Mouse (Mus musculus): Measurements from ENCODE around the gene Agps. TPM values are rescaled to one million over a fixed set of nuclear protein-coding genes. Genes with fewer than 3 reads are reported as not detected.
"Not testable (repeated sequence)": the region's sequence is repeated elsewhere in the genome, so short reads cannot be mapped to it uniquely, and the experiment has no call there.

The Agps gene
- total and polyA plus RNA-seq, 3 experiments = 10.4 to 80.7 (median 77.9) TPM

DNA sequence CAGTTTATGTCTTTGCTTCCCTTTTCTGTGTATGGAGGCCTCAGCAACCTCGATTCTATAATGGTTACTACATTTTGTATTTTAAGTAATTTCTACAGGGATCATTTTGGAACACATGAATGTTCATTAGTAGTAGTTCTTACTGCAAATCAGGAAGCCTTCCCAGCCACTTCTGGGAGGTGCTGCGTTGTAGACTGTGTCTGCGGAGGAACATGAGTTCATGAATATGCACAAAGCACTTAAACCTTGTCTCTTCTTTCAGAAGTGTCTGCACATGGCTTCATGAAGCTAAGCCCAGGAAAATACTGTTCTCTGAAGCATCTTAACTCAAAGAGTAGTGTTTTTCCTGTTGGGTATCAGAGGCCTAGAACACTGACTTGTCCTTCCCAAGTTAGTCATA is 96.0 kb downstream of the Agps start:
- no peaks in the 10 kb centered on the region for H3K27me3 ChIP-seq (ENCODE audit: insufficient read depth, low read length)
- peaks cover 74% of the 10 kb centered on the region for H3K36me3 ChIP-seq (replicated peaks)
- no peak for DNase-seq (ENCODE audit: low spot score)
- no peaks in the 10 kb centered on the region for H3K4me1 ChIP-seq (ENCODE audit: insufficient read depth, low read depth, low read length)
- no peak for ATAC-seq (ENCODE audit: extremely low read depth, insufficient number of reproducible peaks, low FRiP score, poor library complexity, severe bottlenecking)
- TF ChIP-seq GATA1 (IDR thresholded peaks at IDR 0.05; ENCODE audit: borderline replicate concordance, low read length) (no peak), CTCF (IDR thresholded peaks at IDR 0.05; ENCODE audit: low read depth, low read length) (no peak), TAL1 (conservative IDR thresholded peaks at IDR 0.05; ENCODE audit: low read depth, low read length) (no peak), POLR2AphosphoS5 (IDR thresholded peaks at IDR 0.05; ENCODE audit: insufficient replicate concordance, low read depth, low read length) (no peak), GATA2 (IDR thresholded peaks at IDR 0.05; ENCODE audit: borderline replicate concordance, low read depth, low read length) (no peak)
- H3K4me3 ChIP-seq (ENCODE audit: low read depth, low read length) = no peak overlapping the region
- no peaks in the 10 kb centered on the region for H3K9me3 ChIP-seq (replicated peaks)

DNA sequence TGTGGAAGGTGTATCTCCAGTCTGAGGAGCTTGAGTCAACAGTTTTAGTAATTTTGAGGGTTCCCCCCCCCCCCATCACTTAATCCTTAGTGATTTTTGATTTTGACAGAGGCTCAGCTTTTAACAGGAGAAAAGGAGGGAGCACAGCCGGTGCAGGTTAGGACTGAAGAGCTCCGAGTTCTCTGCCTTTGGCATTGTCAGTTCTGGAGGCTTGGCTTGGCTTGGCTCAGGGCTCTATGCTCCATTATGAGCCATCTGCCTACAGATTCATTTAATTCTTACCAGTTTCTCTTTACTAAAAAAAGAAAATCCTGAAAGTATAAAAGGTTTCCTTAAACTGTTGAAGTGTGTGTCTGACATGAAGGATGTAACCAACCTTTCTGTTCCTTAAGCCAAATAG is 97.2 kb downstream of the Agps start:
- TF ChIP-seq POLR2AphosphoS5 (IDR thresholded peaks at IDR 0.05; ENCODE audit: insufficient replicate concordance, low read depth, low read length) (no peak), CTCF (IDR thresholded peaks at IDR 0.05; ENCODE audit: low read depth, low read length) (no peak), GATA2 (IDR thresholded peaks at IDR 0.05; ENCODE audit: borderline replicate concordance, low read depth, low read length) (no peak), GATA1 (IDR thresholded peaks at IDR 0.05; ENCODE audit: borderline replicate concordance, low read length) (no peak), TAL1 (conservative IDR thresholded peaks at IDR 0.05; ENCODE audit: low read depth, low read length) (no peak)
- no peak overlapping the region for H3K4me3 ChIP-seq (ENCODE audit: low read depth, low read length)
- H3K36me3 ChIP-seq (replicated peaks) = peaks cover 66% of the 10 kb centered on the region
- no peak for ATAC-seq (ENCODE audit: extremely low read depth, insufficient number of reproducible peaks, low FRiP score, poor library complexity, severe bottlenecking)
- no peaks in the 10 kb centered on the region for H3K4me1 ChIP-seq (ENCODE audit: insufficient read depth, low read depth, low read length)
- no peaks in the 10 kb centered on the region for H3K27me3 ChIP-seq (ENCODE audit: insufficient read depth, low read length)
- no peak for DNase-seq (ENCODE audit: low spot score)
- no peaks in the 10 kb centered on the region for H3K9me3 ChIP-seq (replicated peaks)

GRCm38 (mm10) chr2:75929786-75930444 is 97.9 kb downstream of the Agps start:
- TF ChIP-seq TAL1 (conservative IDR thresholded peaks at IDR 0.05; ENCODE audit: low read depth, low read length) (no peak), POLR2AphosphoS5 (IDR thresholded peaks at IDR 0.05; ENCODE audit: insufficient replicate concordance, low read depth, low read length) (no peak), GATA2 (IDR thresholded peaks at IDR 0.05; ENCODE audit: borderline replicate concordance, low read depth, low read length) (no peak), CTCF (IDR thresholded peaks at IDR 0.05; ENCODE audit: low read depth, low read length) (no peak), GATA1 (IDR thresholded peaks at IDR 0.05; ENCODE audit: borderline replicate concordance, low read length) (no peak)
- Histone ChIP-seq H3K4me1 (ENCODE audit: insufficient read depth, low read depth, low read length) (no peaks in the 10 kb centered on the region), H3K9me3 (replicated peaks) (no peaks in the 10 kb centered on the region), H3K36me3 (replicated peaks) (peaks cover 61% of the 10 kb centered on the region), H3K4me3 (ENCODE audit: low read depth, low read length) (no peak overlapping the region), H3K27me3 (ENCODE audit: insufficient read depth, low read length) (no peaks in the 10 kb centered on the region)
- ATAC-seq (ENCODE audit: extremely low read depth, insufficient number of reproducible peaks, low FRiP score, poor library complexity, severe bottlenecking) (no peak), DNase-seq (ENCODE audit: low spot score) (no peak)

DNA sequence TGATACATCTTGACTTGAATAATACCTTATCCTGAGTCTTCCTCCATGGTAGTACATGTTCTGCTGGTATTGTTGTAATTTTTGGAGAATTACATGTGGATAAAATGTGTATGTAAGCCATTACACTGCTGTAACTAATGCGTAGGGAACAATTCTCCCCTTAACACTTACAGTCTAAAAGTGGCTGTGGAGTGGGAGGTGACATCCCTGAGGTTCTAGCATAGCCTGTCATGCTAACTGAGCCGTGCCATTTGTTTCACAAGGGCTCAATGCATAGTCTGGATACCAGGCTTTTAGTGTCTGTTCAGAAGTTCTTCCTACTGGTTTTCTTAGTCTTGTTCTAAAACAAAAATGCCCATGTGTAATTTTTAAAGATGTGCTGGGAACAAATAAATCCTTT is 99.0 kb downstream of the Agps start:
- peaks cover 57% of the 10 kb centered on the region for H3K36me3 ChIP-seq (replicated peaks)
- no peak overlapping the region for H3K4me3 ChIP-seq (ENCODE audit: low read depth, low read length)
- H3K27me3 ChIP-seq (ENCODE audit: insufficient read depth, low read length) = no peaks in the 10 kb centered on the region
- no peak for TF ChIP-seq POLR2AphosphoS5 (IDR thresholded peaks at IDR 0.05; ENCODE audit: insufficient replicate concordance, low read depth, low read length)
- no peak for TF ChIP-seq CTCF (IDR thresholded peaks at IDR 0.05; ENCODE audit: low read depth, low read length)
- no peak for TF ChIP-seq GATA2 (IDR thresholded peaks at IDR 0.05; ENCODE audit: borderline replicate concordance, low read depth, low read length)
- no peak for TF ChIP-seq GATA1 (IDR thresholded peaks at IDR 0.05; ENCODE audit: borderline replicate concordance, low read length)
- no peak for TF ChIP-seq TAL1 (conservative IDR thresholded peaks at IDR 0.05; ENCODE audit: low read depth, low read length)
- H3K9me3 ChIP-seq (replicated peaks) = no peaks in the 10 kb centered on the region
- DNase-seq (ENCODE audit: low spot score) (no peak), ATAC-seq (ENCODE audit: extremely low read depth, insufficient number of reproducible peaks, low FRiP score, poor library complexity, severe bottlenecking) (no peak)
- H3K4me1 ChIP-seq (ENCODE audit: insufficient read depth, low read depth, low read length) = no peaks in the 10 kb centered on the region

DNA sequence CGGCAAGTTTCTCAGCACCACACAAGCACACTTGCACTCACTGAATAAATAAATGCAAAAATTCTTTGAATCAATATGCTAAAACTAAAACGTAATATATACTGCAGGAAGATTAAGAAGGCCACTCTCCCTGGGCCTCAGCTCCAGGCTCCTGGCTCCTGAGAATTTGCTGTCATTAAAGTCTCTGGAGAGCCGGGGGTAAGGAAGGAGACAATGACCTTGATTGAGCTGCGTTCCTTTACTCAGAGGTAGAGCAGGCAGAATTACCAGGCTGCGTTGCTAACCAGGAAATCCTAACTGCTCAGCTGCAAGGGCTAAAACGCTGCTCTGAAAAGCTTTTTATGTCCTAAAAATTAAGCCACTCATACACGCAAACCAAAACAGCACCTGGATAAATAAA is 101.6 kb downstream of the Agps start:
- ATAC-seq (ENCODE audit: extremely low read depth, insufficient number of reproducible peaks, low FRiP score, poor library complexity, severe bottlenecking) (no peak), DNase-seq (ENCODE audit: low spot score) (no peak)
- TF ChIP-seq CTCF (IDR thresholded peaks at IDR 0.05; ENCODE audit: low read depth, low read length) (no peak), GATA1 (IDR thresholded peaks at IDR 0.05; ENCODE audit: borderline replicate concordance, low read length) (no peak), TAL1 (conservative IDR thresholded peaks at IDR 0.05; ENCODE audit: low read depth, low read length) (no peak), POLR2AphosphoS5 (IDR thresholded peaks at IDR 0.05; ENCODE audit: insufficient replicate concordance, low read depth, low read length) (no peak), GATA2 (IDR thresholded peaks at IDR 0.05; ENCODE audit: borderline replicate concordance, low read depth, low read length) (no peak)
- Histone ChIP-seq H3K9me3 (replicated peaks) (no peaks in the 10 kb centered on the region), H3K36me3 (replicated peaks) (peaks cover 41% of the 10 kb centered on the region), H3K4me3 (ENCODE audit: low read depth, low read length) (no peak overlapping the region), H3K27me3 (ENCODE audit: insufficient read depth, low read length) (no peaks in the 10 kb centered on the region), H3K4me1 (ENCODE audit: insufficient read depth, low read depth, low read length) (peaks cover 5% of the 10 kb centered on the region)

GRCm38 (mm10) chr2:75936685-75937084 is 104.7 kb downstream of the Agps start:
- Histone ChIP-seq H3K4me1 (ENCODE audit: insufficient read depth, low read depth, low read length) (peaks cover 12% of the 10 kb centered on the region), H3K36me3 (replicated peaks) (peaks cover 18% of the 10 kb centered on the region)
- DNase-seq (ENCODE audit: low spot score); H3K9me3 ChIP-seq (replicated peaks); H3K27me3 ChIP-seq (ENCODE audit: insufficient read depth, low read length); H3K4me3 ChIP-seq (ENCODE audit: low read depth, low read length); ATAC-seq (ENCODE audit: extremely low read depth, insufficient number of reproducible peaks, low FRiP score, poor library complexity, severe bottlenecking): not testable (repeated sequence)

- not testable (repeated sequence) for ATAC-seq (ENCODE audit: extremely low read depth, insufficient number of reproducible peaks, low FRiP score, poor library complexity, severe bottlenecking); DNase-seq (ENCODE audit: low spot score); H3K36me3 ChIP-seq (replicated peaks); H3K27me3 ChIP-seq (ENCODE audit: insufficient read depth, low read length); H3K9me3 ChIP-seq (replicated peaks)
- Histone ChIP-seq H3K4me3 (ENCODE audit: low read depth, low read length) (peak overlapping the region; percentile 71), H3K4me1 (ENCODE audit: insufficient read depth, low read depth, low read length) (peaks cover 12% of the 10 kb centered on the region)
Measured at GRCm38 (mm10) chr2:75937520-75938116, 105.6 kb downstream of the Agps start.
